Mouse (Mus musculus): ENCODE results near the gene Gtpbp1. TPM values are rescaled to one million over a fixed set of nuclear protein-coding genes. Genes with fewer than 3 reads are reported as not detected.

The Gtpbp1 gene
- polyA plus RNA-seq, 1 experiment from 2014 or later: 42.6 TPM

- 87% methylated on average over 4 of the region's 4 CpGs for WGBS
- Histone ChIP-seq H3K4me2 (no peak overlapping the region), H3K4me3 (replicated peaks) (no peak overlapping the region), H3K27me3 (no peaks in the 10 kb centered on the region), H3K9ac (replicated peaks) (no peak overlapping the region), H3K27ac (no peak overlapping the region), H3K4me1 (replicated peaks) (0 out of 2 replicates have a peak, but pooled peaks cover 4% of the 10 kb centered on the region), H3K9me3 (no peaks in the 10 kb centered on the region), H3K36me3 (no peaks in the 10 kb centered on the region)
- no peak for ATAC-seq (ENCODE audit: insufficient number of reproducible peaks, insufficient read depth, low FRiP score, low TSS enrichment, low read depth)
These were observed 64.5 kb downstream of the Gtpbp1 start for GRCm38 (mm10) chr15:79755176-79755575.

GRCm38 (mm10) chr15:79755977-79756625, 65.5 kb downstream of the Gtpbp1 start:
- H3K27ac ChIP-seq: peak overlapping the region; percentile 8; the same call in 1 of the 2 replicates

GRCm38 (mm10) chr15:79757118-79757517, 66.5 kb downstream of the Gtpbp1 start:
- no peak overlapping the region for H3K4me2 ChIP-seq
- H3K4me3 ChIP-seq (replicated peaks): no peak overlapping the region
- H3K4me1 ChIP-seq (replicated peaks): 0 out of 2 replicates have a peak, but pooled peaks cover 4% of the 10 kb centered on the region
- no peak for ATAC-seq (ENCODE audit: insufficient number of reproducible peaks, insufficient read depth, low FRiP score, low TSS enrichment, low read depth)
- no peaks in the 10 kb centered on the region for H3K27me3 ChIP-seq
- H3K27ac ChIP-seq: no peak overlapping the region
- 96% methylated on average over 3 of the region's 3 CpGs for WGBS
- peaks cover 15% of the 10 kb centered on the region for H3K36me3 ChIP-seq
- H3K9me3 ChIP-seq: no peaks in the 10 kb centered on the region
- no peak overlapping the region for H3K9ac ChIP-seq (replicated peaks)

More at GRCm38 (mm10) chr15:79755977-79756625, 65.5 kb downstream of the Gtpbp1 start:
- Histone ChIP-seq H3K9me3 (no peaks in the 10 kb centered on the region), H3K4me2 (no peak overlapping the region), H3K4me3 (replicated peaks) (no peak overlapping the region), H3K4me1 (replicated peaks) (0 out of 2 replicates have a peak, but pooled peaks cover 4% of the 10 kb centered on the region), H3K9ac (replicated peaks) (no peak overlapping the region), H3K36me3 (peaks cover 6% of the 10 kb centered on the region; the same call in 1 of the 2 replicates), H3K27me3 (no peaks in the 10 kb centered on the region)
- WGBS: 76% methylated on average over 8 of the region's 8 CpGs
- ATAC-seq (ENCODE audit: insufficient number of reproducible peaks, insufficient read depth, low FRiP score, low TSS enrichment, low read depth): no peak

GRCm38 (mm10) chr15:79760956-79761355, 70.3 kb downstream of the Gtpbp1 start:
- ATAC-seq (ENCODE audit: insufficient number of reproducible peaks, insufficient read depth, low FRiP score, low TSS enrichment, low read depth): no peak
- Histone ChIP-seq H3K9me3 (no peaks in the 10 kb centered on the region), H3K9ac (replicated peaks) (no peak overlapping the region), H3K36me3 (peaks cover 53% of the 10 kb centered on the region), H3K4me1 (replicated peaks) (no peaks in the 10 kb centered on the region), H3K27ac (no peak overlapping the region), H3K27me3 (no peaks in the 10 kb centered on the region), H3K4me2 (no peak overlapping the region), H3K4me3 (replicated peaks) (no peak overlapping the region)
- 86% methylated on average over 6 of the region's 6 CpGs for WGBS

GRCm38 (mm10) chr15:79763001-79763400, 72.4 kb downstream of the Gtpbp1 start:
- no peak overlapping the region for H3K4me2 ChIP-seq
- no peak overlapping the region for H3K27ac ChIP-seq
- peaks cover 55% of the 10 kb centered on the region for H3K36me3 ChIP-seq
- no peak for ATAC-seq (ENCODE audit: insufficient number of reproducible peaks, insufficient read depth, low FRiP score, low TSS enrichment, low read depth)
- no peaks in the 10 kb centered on the region for H3K9me3 ChIP-seq
- H3K9ac ChIP-seq (replicated peaks): no peak overlapping the region
- WGBS: 87% methylated on average over 9 of the region's 9 CpGs
- H3K27me3 ChIP-seq: no peaks in the 10 kb centered on the region
- no peaks in the 10 kb centered on the region for H3K4me1 ChIP-seq (replicated peaks)
- H3K4me3 ChIP-seq (replicated peaks): no peak overlapping the region

- H3K4me3 ChIP-seq (replicated peaks): no peak overlapping the region
- no peak overlapping the region for H3K9ac ChIP-seq (replicated peaks)
- no peak overlapping the region for H3K4me2 ChIP-seq
- H3K27ac ChIP-seq: no peak overlapping the region
- H3K36me3 ChIP-seq: peaks cover 55% of the 10 kb centered on the region
- no peaks in the 10 kb centered on the region for H3K4me1 ChIP-seq (replicated peaks)
- H3K9me3 ChIP-seq: no peaks in the 10 kb centered on the region
- no peaks in the 10 kb centered on the region for H3K27me3 ChIP-seq
- ATAC-seq (ENCODE audit: insufficient number of reproducible peaks, insufficient read depth, low FRiP score, low TSS enrichment, low read depth): no peak
- whole genome bisulfite sequencing: 91% methylated on average over 7 of the region's 7 CpGs
These were observed 73.1 kb downstream of the Gtpbp1 start for GRCm38 (mm10) chr15:79763601-79764246.

- H3K4me3 ChIP-seq (replicated peaks): no peak overlapping the region
- WGBS: 80% methylated on average over 11 of the region's 11 CpGs
- peaks cover 55% of the 10 kb centered on the region for H3K36me3 ChIP-seq
- H3K9me3 ChIP-seq: no peaks in the 10 kb centered on the region
- no peaks in the 10 kb centered on the region for H3K4me1 ChIP-seq (replicated peaks)
- H3K27ac ChIP-seq: no peak overlapping the region
- H3K27me3 ChIP-seq: no peaks in the 10 kb centered on the region
- H3K4me2 ChIP-seq: no peak overlapping the region
- ATAC-seq (ENCODE audit: insufficient number of reproducible peaks, insufficient read depth, low FRiP score, low TSS enrichment, low read depth): no peak
- H3K9ac ChIP-seq (replicated peaks): no peak overlapping the region; the same call in 1 of the 2 replicates
These were observed 74.1 kb downstream of the Gtpbp1 start for GRCm38 (mm10) chr15:79764539-79765267.

GRCm38 (mm10) chr15:79765361-79765760, 74.7 kb downstream of the Gtpbp1 start:
- ATAC-seq (ENCODE audit: insufficient number of reproducible peaks, insufficient read depth, low FRiP score, low TSS enrichment, low read depth): no peak
- H3K27me3 ChIP-seq: no peaks in the 10 kb centered on the region
- peaks cover 55% of the 10 kb centered on the region for H3K36me3 ChIP-seq
- no peak overlapping the region for H3K27ac ChIP-seq
- no peak overlapping the region; the same call in 1 of the 2 replicates for H3K9ac ChIP-seq (replicated peaks)
- H3K4me3 ChIP-seq (replicated peaks): no peak overlapping the region
- H3K9me3 ChIP-seq: no peaks in the 10 kb centered on the region
- no peaks in the 10 kb centered on the region for H3K4me1 ChIP-seq (replicated peaks)
- 76% methylated on average over 2 of the region's 2 CpGs for WGBS
- no peak overlapping the region for H3K4me2 ChIP-seq

GRCm38 (mm10) chr15:79766168-79766567, 75.5 kb downstream of the Gtpbp1 start:
- Histone ChIP-seq H3K4me3 (replicated peaks) (no peak overlapping the region), H3K27ac (no peak overlapping the region), H3K4me2 (no peak overlapping the region), H3K9ac (replicated peaks) (no peak overlapping the region), H3K9me3 (no peaks in the 10 kb centered on the region), H3K36me3 (peaks cover 48% of the 10 kb centered on the region), H3K27me3 (no peaks in the 10 kb centered on the region), H3K4me1 (replicated peaks) (peaks cover 7% of the 10 kb centered on the region; the same call in 1 of the 2 replicates)
- no peak for ATAC-seq (ENCODE audit: insufficient number of reproducible peaks, insufficient read depth, low FRiP score, low TSS enrichment, low read depth)
- WGBS: 48% methylated on average over 9 of the region's 10 CpGs

- WGBS: 87% methylated on average over 10 of the region's 10 CpGs
- ATAC-seq (ENCODE audit: insufficient number of reproducible peaks, insufficient read depth, low FRiP score, low TSS enrichment, low read depth): no peak
These were observed 76.0 kb downstream of the Gtpbp1 start for GRCm38 (mm10) chr15:79766586-79767071.

More at GRCm38 (mm10) chr15:79766586-79767071, 76.0 kb downstream of the Gtpbp1 start:
- Histone ChIP-seq H3K9me3 (no peaks in the 10 kb centered on the region), H3K9ac (replicated peaks) (no peak overlapping the region), H3K27me3 (no peaks in the 10 kb centered on the region), H3K27ac (no peak overlapping the region), H3K36me3 (peaks cover 45% of the 10 kb centered on the region), H3K4me2 (no peak overlapping the region), H3K4me3 (replicated peaks) (no peak overlapping the region), H3K4me1 (replicated peaks) (peaks cover 7% of the 10 kb centered on the region; the same call in 1 of the 2 replicates)
